Mouse (Mus musculus): ENCODE results near the gene Tkt. TPM values are rescaled to one million over a fixed set of nuclear protein-coding genes. Genes with fewer than 3 reads are reported as not detected.

The Tkt gene
- total and polyA plus RNA-seq, 3 experiments: 146 to 1,086 (median 550) TPM

GRCm38 (mm10) chr14:30523356-30523755 lies 24.8 kb upstream of the Tkt start:
- Histone ChIP-seq H3K27me3 (ENCODE audit: insufficient read depth, low read length) (no peaks in the 10 kb centered on the region), H3K36me3 (replicated peaks) (peaks cover 96% of the 10 kb centered on the region), H3K4me3 (ENCODE audit: low read depth, low read length) (no peak overlapping the region), H3K4me1 (ENCODE audit: insufficient read depth, low read depth, low read length) (0 out of 2 replicates have a peak, but pooled peaks cover 2% of the 10 kb centered on the region), H3K9me3 (replicated peaks) (no peaks in the 10 kb centered on the region)
- no peak for TF ChIP-seq POLR2AphosphoS5 (IDR thresholded peaks at IDR 0.05; ENCODE audit: insufficient replicate concordance, low read depth, low read length)
- TF ChIP-seq TAL1 (conservative IDR thresholded peaks at IDR 0.05; ENCODE audit: low read depth, low read length): no peak
- TF ChIP-seq GATA1 (IDR thresholded peaks at IDR 0.05; ENCODE audit: borderline replicate concordance, low read length): no peak
- TF ChIP-seq CTCF (IDR thresholded peaks at IDR 0.05; ENCODE audit: low read depth, low read length): no peak
- no peak for TF ChIP-seq GATA2 (IDR thresholded peaks at IDR 0.05; ENCODE audit: borderline replicate concordance, low read depth, low read length)
- DNase-seq (ENCODE audit: low spot score): no peak
- no peak for ATAC-seq (ENCODE audit: extremely low read depth, insufficient number of reproducible peaks, low FRiP score, poor library complexity, severe bottlenecking)

GRCm38 (mm10) chr14:30528392-30528791 lies 19.8 kb upstream of the Tkt start:
- Histone ChIP-seq H3K36me3 (replicated peaks) (peaks cover 57% of the 10 kb centered on the region), H3K9me3 (replicated peaks) (no peaks in the 10 kb centered on the region), H3K4me1 (ENCODE audit: insufficient read depth, low read depth, low read length) (no peaks in the 10 kb centered on the region), H3K4me3 (ENCODE audit: low read depth, low read length) (no peak overlapping the region), H3K27me3 (ENCODE audit: insufficient read depth, low read length) (no peaks in the 10 kb centered on the region)
- no peak for TF ChIP-seq TAL1 (conservative IDR thresholded peaks at IDR 0.05; ENCODE audit: low read depth, low read length)
- no peak for TF ChIP-seq GATA1 (IDR thresholded peaks at IDR 0.05; ENCODE audit: borderline replicate concordance, low read length)
- TF ChIP-seq CTCF (IDR thresholded peaks at IDR 0.05; ENCODE audit: low read depth, low read length): no peak
- TF ChIP-seq GATA2 (IDR thresholded peaks at IDR 0.05; ENCODE audit: borderline replicate concordance, low read depth, low read length): no peak
- no peak for TF ChIP-seq POLR2AphosphoS5 (IDR thresholded peaks at IDR 0.05; ENCODE audit: insufficient replicate concordance, low read depth, low read length)
- ATAC-seq (ENCODE audit: extremely low read depth, insufficient number of reproducible peaks, low FRiP score, poor library complexity, severe bottlenecking): no peak
- no peak for DNase-seq (ENCODE audit: low spot score)

GRCm38 (mm10) chr14:30528961-30529360 lies 19.2 kb upstream of the Tkt start:
- DNase-seq (ENCODE audit: low spot score) (no peak), ATAC-seq (ENCODE audit: extremely low read depth, insufficient number of reproducible peaks, low FRiP score, poor library complexity, severe bottlenecking) (no peak)
- Histone ChIP-seq H3K9me3 (replicated peaks) (no peaks in the 10 kb centered on the region), H3K4me1 (ENCODE audit: insufficient read depth, low read depth, low read length) (no peaks in the 10 kb centered on the region), H3K27me3 (ENCODE audit: insufficient read depth, low read length) (no peaks in the 10 kb centered on the region), H3K36me3 (replicated peaks) (peaks cover 52% of the 10 kb centered on the region), H3K4me3 (ENCODE audit: low read depth, low read length) (no peak overlapping the region)
- TF ChIP-seq GATA2 (IDR thresholded peaks at IDR 0.05; ENCODE audit: borderline replicate concordance, low read depth, low read length): no peak
- TF ChIP-seq POLR2AphosphoS5 (IDR thresholded peaks at IDR 0.05; ENCODE audit: insufficient replicate concordance, low read depth, low read length): no peak

- no peak overlapping the region for H3K4me3 ChIP-seq (ENCODE audit: low read depth, low read length)
- H3K4me1 ChIP-seq (ENCODE audit: insufficient read depth, low read depth, low read length): no peaks in the 10 kb centered on the region
- ATAC-seq (ENCODE audit: extremely low read depth, insufficient number of reproducible peaks, low FRiP score, poor library complexity, severe bottlenecking) (no peak), DNase-seq (ENCODE audit: low spot score) (no peak)
- TF ChIP-seq GATA2 (IDR thresholded peaks at IDR 0.05; ENCODE audit: borderline replicate concordance, low read depth, low read length): no peak
- TF ChIP-seq GATA1 (IDR thresholded peaks at IDR 0.05; ENCODE audit: borderline replicate concordance, low read length): no peak
- TF ChIP-seq TAL1 (conservative IDR thresholded peaks at IDR 0.05; ENCODE audit: low read depth, low read length): no peak
- no peaks in the 10 kb centered on the region for H3K9me3 ChIP-seq (replicated peaks)
- no peaks in the 10 kb centered on the region for H3K27me3 ChIP-seq (ENCODE audit: insufficient read depth, low read length)
- peaks cover 48% of the 10 kb centered on the region for H3K36me3 ChIP-seq (replicated peaks)
Measured at GRCm38 (mm10) chr14:30529454-30529853, 18.7 kb upstream of the Tkt start.

- no peak for ATAC-seq (ENCODE audit: extremely low read depth, insufficient number of reproducible peaks, low FRiP score, poor library complexity, severe bottlenecking)
Measured at GRCm38 (mm10) chr14:30530726-30531269, 17.4 kb upstream of the Tkt start.

GRCm38 (mm10) chr14:30531431-30531830 lies 16.7 kb upstream of the Tkt start:
- Histone ChIP-seq H3K27me3 (ENCODE audit: insufficient read depth, low read length) (0 out of 2 replicates have a peak, but pooled peaks cover 4% of the 10 kb centered on the region), H3K36me3 (replicated peaks) (peaks cover 28% of the 10 kb centered on the region), H3K9me3 (replicated peaks) (no peaks in the 10 kb centered on the region), H3K4me3 (ENCODE audit: low read depth, low read length) (no peak overlapping the region), H3K4me1 (ENCODE audit: insufficient read depth, low read depth, low read length) (no peaks in the 10 kb centered on the region)
- TF ChIP-seq CTCF (IDR thresholded peaks at IDR 0.05; ENCODE audit: low read depth, low read length) (no peak), TAL1 (conservative IDR thresholded peaks at IDR 0.05; ENCODE audit: low read depth, low read length) (no peak), POLR2AphosphoS5 (IDR thresholded peaks at IDR 0.05; ENCODE audit: insufficient replicate concordance, low read depth, low read length) (no peak), GATA2 (IDR thresholded peaks at IDR 0.05; ENCODE audit: borderline replicate concordance, low read depth, low read length) (no peak), GATA1 (IDR thresholded peaks at IDR 0.05; ENCODE audit: borderline replicate concordance, low read length) (no peak)
- DNase-seq (ENCODE audit: low spot score) (no peak), ATAC-seq (ENCODE audit: extremely low read depth, insufficient number of reproducible peaks, low FRiP score, poor library complexity, severe bottlenecking) (no peak)

More at GRCm38 (mm10) chr14:30530726-30531269, 17.4 kb upstream of the Tkt start:
- TF ChIP-seq CTCF (IDR thresholded peaks at IDR 0.05; ENCODE audit: low read depth, low read length) (no peak), GATA1 (IDR thresholded peaks at IDR 0.05; ENCODE audit: borderline replicate concordance, low read length) (no peak), POLR2AphosphoS5 (IDR thresholded peaks at IDR 0.05; ENCODE audit: insufficient replicate concordance, low read depth, low read length) (no peak), GATA2 (IDR thresholded peaks at IDR 0.05; ENCODE audit: borderline replicate concordance, low read depth, low read length) (no peak), TAL1 (conservative IDR thresholded peaks at IDR 0.05; ENCODE audit: low read depth, low read length) (no peak)
- no peaks in the 10 kb centered on the region for H3K4me1 ChIP-seq (ENCODE audit: insufficient read depth, low read depth, low read length)
- H3K4me3 ChIP-seq (ENCODE audit: low read depth, low read length): no peak overlapping the region
- H3K9me3 ChIP-seq (replicated peaks): no peaks in the 10 kb centered on the region
- peaks cover 35% of the 10 kb centered on the region for H3K36me3 ChIP-seq (replicated peaks)
- no peaks in the 10 kb centered on the region for H3K27me3 ChIP-seq (ENCODE audit: insufficient read depth, low read length)
- DNase-seq (ENCODE audit: low spot score): no peak

Measured in G1E (cell line).